Mouse (Mus musculus): ENCODE results near the gene 1500011B03Rik.

DNA sequence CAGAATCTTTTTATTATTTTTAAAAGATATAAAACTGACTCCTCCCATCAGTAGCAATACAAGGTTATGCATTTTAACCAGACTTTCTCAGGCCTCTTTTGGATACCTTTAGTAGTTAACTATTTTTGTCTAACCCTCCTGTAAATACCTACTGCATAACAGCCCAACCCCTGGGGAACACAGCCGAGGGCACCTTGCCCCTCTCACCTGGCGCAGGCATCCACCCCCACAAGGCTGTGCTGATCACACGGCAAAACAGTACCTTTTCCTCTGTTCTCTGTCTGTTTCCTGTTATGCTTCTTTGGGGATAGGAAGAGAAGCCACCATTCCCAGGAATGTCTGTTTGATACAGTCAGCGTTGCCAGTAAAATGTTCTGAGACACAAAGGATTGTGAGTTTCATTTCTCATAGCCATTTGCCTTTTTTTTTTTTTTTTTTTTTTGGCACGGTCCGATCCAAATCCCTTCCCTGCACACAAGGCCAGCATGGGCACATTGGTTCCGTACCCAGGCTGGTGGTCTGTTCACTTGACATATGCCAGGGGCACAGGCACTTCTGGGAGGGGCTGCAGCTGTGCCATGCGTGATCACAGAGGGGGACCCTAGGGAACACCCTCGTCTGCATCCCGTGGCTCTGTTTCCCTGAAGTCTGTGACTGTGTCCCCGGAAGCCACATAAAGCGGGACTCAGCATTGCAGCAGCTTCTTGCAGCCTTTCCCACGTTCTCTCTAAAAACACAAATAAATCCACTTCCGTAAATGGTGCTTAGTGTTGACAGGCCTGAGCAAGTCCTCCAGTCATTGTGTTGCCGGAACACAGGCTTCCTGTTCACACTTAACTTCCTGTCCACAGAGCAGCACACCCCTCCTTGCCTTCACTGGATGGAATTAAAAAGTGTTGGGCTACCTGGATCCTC, 17.6 kb downstream of the 1500011B03Rik start:
- no peak for TF ChIP-seq CTCF (IDR thresholded peaks at IDR 0.05; ENCODE audit: extremely low read depth, insufficient read length, insufficient replicate concordance, low read depth, low read length)
- TF ChIP-seq POLR2A (IDR thresholded peaks at IDR 0.05; ENCODE audit: low read depth, low read length) = no peak
